ENCODE assay signal across 8 mouse cellular contexts in the genomic region with DNA sequence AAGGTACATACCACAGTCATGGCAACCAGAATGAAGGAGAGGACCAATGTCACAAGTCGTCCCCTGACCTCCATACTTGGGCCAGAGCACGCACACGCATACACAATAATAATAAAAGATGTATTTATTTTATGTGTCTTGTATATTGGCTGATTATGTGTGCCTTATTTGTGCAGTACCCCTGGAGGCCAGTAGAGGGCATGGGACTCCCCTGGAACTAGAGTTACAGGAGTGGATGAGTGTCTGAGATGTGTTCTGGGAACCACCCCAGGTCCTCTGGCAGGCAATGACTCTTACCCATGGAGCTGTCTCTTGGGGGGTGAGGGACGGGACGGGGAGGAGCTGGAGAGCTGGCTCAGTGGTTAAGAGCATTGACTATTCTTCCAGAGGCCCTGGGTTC. TPM values are rescaled to one million over a fixed set of nuclear protein-coding genes. Genes with fewer than 3 reads are reported as not detected.
A peak's percentile ranks its signal among the peaks of the same experiment; 100 is the strongest.
DNase-seq lines count a peak whose midpoint lies in the region; ATAC-seq and TF ChIP-seq lines count a peak whose summit lies in the region.

No protein-coding gene starts in this region.

- H3K9me3 ChIP-seq in hindbrain, embryonic 11.5 days (ENCODE audit: control insufficient read depth, low read length) = no peaks in the 10 kb centered on the region
- no peaks in the 10 kb centered on the region for H3K9me3 ChIP-seq in hindbrain, embryonic 16.5 days (ENCODE audit: control insufficient read depth, low read length)
- no peaks in the 10 kb centered on the region for H3K9me3 ChIP-seq in embryonic facial prominence, embryonic 11.5 days (replicated peaks; ENCODE audit: control insufficient read depth, low read length)
- H3K9me3 ChIP-seq in hindbrain, embryonic 13.5 days = no peaks in the 10 kb centered on the region

- peak; percentile 43 for DNase-seq in hindbrain, embryonic 11.5 days (ENCODE audit: low spot score)
- DNase-seq in testis, postnatal 14 days (ENCODE audit: low spot score) = no peak
- peak; percentile 52 for DNase-seq in embryonic facial prominence, embryonic 11.5 days (ENCODE audit: low spot score)
- no peak for DNase-seq in urinary bladder, postnatal 36 days (ENCODE audit: low spot score in 2 of 2)
- no peak for DNase-seq in gastrocnemius, postnatal 4 days (ENCODE audit: low spot score in 2 of 2)

- H3K36me3 ChIP-seq in hindbrain, embryonic 11.5 days (ENCODE audit: control insufficient read depth, insufficient read depth, low read length) = no peaks in the 10 kb centered on the region
- no peaks in the 10 kb centered on the region for H3K36me3 ChIP-seq in hindbrain, embryonic 16.5 days (ENCODE audit: control insufficient read depth, insufficient read depth, low read length)
- H3K36me3 ChIP-seq in testis, adult 2 months (ENCODE audit: control insufficient read depth, insufficient read depth, low read length) = no peaks in the 10 kb centered on the region
- H3K36me3 ChIP-seq in embryonic facial prominence, embryonic 11.5 days (replicated peaks; ENCODE audit: control insufficient read depth, insufficient read depth, low read depth, low read length) = no peaks in the 10 kb centered on the region
- no peaks in the 10 kb centered on the region for H3K36me3 ChIP-seq in hindbrain, embryonic 13.5 days

- peaks cover 6% of the 10 kb centered on the region; the same call in 1 of the 2 replicates for H3K27me3 ChIP-seq in hindbrain, embryonic 11.5 days (ENCODE audit: control insufficient read depth, insufficient read depth, low read length)
- 0 out of 2 replicates have a peak, but pooled peaks cover 3% of the 10 kb centered on the region for H3K27me3 ChIP-seq in hindbrain, embryonic 16.5 days (replicated peaks; ENCODE audit: control insufficient read depth, insufficient read depth, low read length)
- no peaks in the 10 kb centered on the region for H3K27me3 ChIP-seq in testis, adult 2 months (ENCODE audit: control insufficient read depth, insufficient read depth, low read length)
- H3K27me3 ChIP-seq in embryonic facial prominence, embryonic 11.5 days (ENCODE audit: control insufficient read depth, insufficient read depth, low read length) = peaks cover 14% of the 10 kb centered on the region
- H3K27me3 ChIP-seq in hindbrain, embryonic 13.5 days = peaks cover 60% of the 10 kb centered on the region

- TF ChIP-seq CTCF in testis, adult 2 months (IDR thresholded peaks at IDR 0.05; ENCODE audit: control insufficient read depth, insufficient read depth, insufficient replicate concordance, low read depth, low read length) = peak; percentile 31; the same call in 1 of the 2 replicates

- no peak overlapping the region for H3K4me2 ChIP-seq in hindbrain, embryonic 11.5 days (replicated peaks; ENCODE audit: low read depth, low read length)
- no peak overlapping the region for H3K4me2 ChIP-seq in hindbrain, embryonic 16.5 days (ENCODE audit: low read length)
- no peak overlapping the region for H3K4me2 ChIP-seq in embryonic facial prominence, embryonic 11.5 days (ENCODE audit: low read depth, low read length)
- H3K4me2 ChIP-seq in hindbrain, embryonic 13.5 days = no peak overlapping the region

- ATAC-seq in hindbrain, embryonic 11.5 days (ENCODE audit: low FRiP score) = no peak
- no peak for ATAC-seq in hindbrain, embryonic 16.5 days
- ATAC-seq in embryonic facial prominence, embryonic 11.5 days (replicated peaks; ENCODE audit: insufficient number of reproducible peaks, low FRiP score, low TSS enrichment, low read depth) = no peak
- no peak for ATAC-seq in hindbrain, embryonic 13.5 days (ENCODE audit: low FRiP score)

- H3K4me1 ChIP-seq in hindbrain, embryonic 11.5 days (replicated peaks; ENCODE audit: control insufficient read depth, insufficient read depth, low read length) = peaks cover 9% of the 10 kb centered on the region
- peaks cover 15% of the 10 kb centered on the region for H3K4me1 ChIP-seq in hindbrain, embryonic 16.5 days (ENCODE audit: control insufficient read depth, insufficient read depth, low read depth, low read length)
- no peaks in the 10 kb centered on the region; the same call in 1 of the 2 replicates for H3K4me1 ChIP-seq in testis, adult 2 months (ENCODE audit: control insufficient read depth, insufficient read depth, low read length)
- peaks cover 4% of the 10 kb centered on the region for H3K4me1 ChIP-seq in embryonic facial prominence, embryonic 11.5 days (ENCODE audit: control insufficient read depth, insufficient read depth, low read length)
- peaks cover 21% of the 10 kb centered on the region for H3K4me1 ChIP-seq in hindbrain, embryonic 13.5 days (replicated peaks)

- H3K9ac ChIP-seq in hindbrain, embryonic 11.5 days (ENCODE audit: low read depth, low read length) = no peak overlapping the region
- H3K9ac ChIP-seq in hindbrain, embryonic 16.5 days (ENCODE audit: low read depth, low read length) = no peak overlapping the region
- no peak overlapping the region for H3K9ac ChIP-seq in embryonic facial prominence, embryonic 11.5 days (replicated peaks; ENCODE audit: low read length)
- no peak overlapping the region for H3K9ac ChIP-seq in hindbrain, embryonic 13.5 days

- TF ChIP-seq POLR2A in testis, adult 2 months (IDR thresholded peaks at IDR 0.05; ENCODE audit: control insufficient read depth, low read depth, low read length) = no peak

- 65% methylated on average over 5 of the region's 5 CpGs for WGBS in hindbrain, embryonic 11.5 days
- WGBS in hindbrain, embryonic 16.5 days = 57% methylated on average over 5 of the region's 5 CpGs
- WGBS in embryonic facial prominence, embryonic 11.5 days = 60% methylated on average over 5 of the region's 5 CpGs
- 58% methylated on average over 5 of the region's 5 CpGs for WGBS in hindbrain, embryonic 13.5 days

- H3K4me3 ChIP-seq in hindbrain, embryonic 11.5 days (ENCODE audit: low read depth, low read length) = no peak overlapping the region
- no peak overlapping the region for H3K4me3 ChIP-seq in hindbrain, embryonic 16.5 days (ENCODE audit: low read length)
- no peak overlapping the region for H3K4me3 ChIP-seq in testis, adult 2 months (ENCODE audit: control insufficient read depth, low read depth, low read length)
- H3K4me3 ChIP-seq in embryonic facial prominence, embryonic 11.5 days (ENCODE audit: low read depth, low read length) = no peak overlapping the region
- H3K4me3 ChIP-seq in hindbrain, embryonic 13.5 days = no peak overlapping the region

- no peak overlapping the region for H3K27ac ChIP-seq in hindbrain, embryonic 11.5 days (ENCODE audit: low read depth, low read length)
- H3K27ac ChIP-seq in hindbrain, embryonic 16.5 days (ENCODE audit: low read depth, low read length) = no peak overlapping the region
- no peak overlapping the region for H3K27ac ChIP-seq in testis, adult 2 months (ENCODE audit: control insufficient read depth, insufficient read depth, low read depth, low read length)
- H3K27ac ChIP-seq in embryonic facial prominence, embryonic 11.5 days (replicated peaks; ENCODE audit: low read depth, low read length) = no peak overlapping the region
- H3K27ac ChIP-seq in hindbrain, embryonic 13.5 days = no peak overlapping the region

RNA-seq across cellular contexts. Expression of a gene that starts 2.9 kb away (rescaled TPM):
- polyA plus RNA-seq in hindbrain, embryonic 11.5 days (2014; fragmentation: Nextera tagmentation; extraction: Ambion mirVana) = 0.42 and 0.49 TPM in 2 replicates
- 0.42 and 0.51 TPM in 2 replicates for polyA plus RNA-seq in hindbrain, embryonic 16.5 days (2015; fragmentation: Nextera tagmentation; extraction: Ambion mirVana)
- polyA plus RNA-seq in testis, adult 2 months (2012; rRNA removed) = 0.05 TPM in 2 replicates
- polyA plus RNA-seq in embryonic facial prominence, embryonic 11.5 days (2014; fragmentation: Nextera tagmentation; extraction: Ambion mirVana) = 0.36 and 0.59 TPM in 2 replicates
- under 1 TPM in 1 of 2 experiments, not detected in 1; 0.27 TPM for total RNA-seq in gastrocnemius, postnatal 4 days (2021)
- 0.45 and 0.47 TPM in 2 replicates for polyA plus RNA-seq in hindbrain, embryonic 13.5 days (2015; fragmentation: Nextera tagmentation; extraction: Ambion mirVana)

RNA-seq across cellular contexts. Expression of a gene that starts 30.9 kb away (rescaled TPM):
- polyA plus RNA-seq in hindbrain, embryonic 11.5 days (2014; fragmentation: Nextera tagmentation; extraction: Ambion mirVana) = 75.1 and 80.2 TPM in 2 replicates
- 75.9 and 77.0 TPM in 2 replicates for polyA plus RNA-seq in hindbrain, embryonic 16.5 days (2015; fragmentation: Nextera tagmentation; extraction: Ambion mirVana)
- polyA plus RNA-seq in testis, adult 2 months (2012; rRNA removed) = 390 and 402 TPM in 2 replicates
- polyA plus RNA-seq in embryonic facial prominence, embryonic 11.5 days (2014; fragmentation: Nextera tagmentation; extraction: Ambion mirVana) = 76.3 and 77.3 TPM in 2 replicates
- 10 to 100 TPM; 35.8 to 38.8 TPM for total RNA-seq in gastrocnemius, postnatal 4 days (2021)
- 75.4 and 82.7 TPM in 2 replicates for polyA plus RNA-seq in hindbrain, embryonic 13.5 days (2015; fragmentation: Nextera tagmentation; extraction: Ambion mirVana)

RNA-seq across cellular contexts. Expression of a gene that starts 43.6 kb away (rescaled TPM):
- polyA plus RNA-seq in hindbrain, embryonic 11.5 days (2014; fragmentation: Nextera tagmentation; extraction: Ambion mirVana) = 189 and 202 TPM in 2 replicates
- 123 and 138 TPM in 2 replicates for polyA plus RNA-seq in hindbrain, embryonic 16.5 days (2015; fragmentation: Nextera tagmentation; extraction: Ambion mirVana)
- polyA plus RNA-seq in testis, adult 2 months (2012; rRNA removed) = 58.8 and 64.3 TPM in 2 replicates
- polyA plus RNA-seq in embryonic facial prominence, embryonic 11.5 days (2014; fragmentation: Nextera tagmentation; extraction: Ambion mirVana) = 246 and 261 TPM in 2 replicates
- 100 to 1,000 TPM; 149 to 150 TPM for total RNA-seq in gastrocnemius, postnatal 4 days (2021)
- polyA plus RNA-seq in hindbrain, embryonic 13.5 days (2015; fragmentation: Nextera tagmentation; extraction: Ambion mirVana) = 150 TPM in 2 replicates

RNA-seq across cellular contexts. Expression of a gene that starts 44.8 kb away (rescaled TPM):
- 34.1 and 42.9 TPM in 2 replicates for polyA plus RNA-seq in hindbrain, embryonic 11.5 days (2014; fragmentation: Nextera tagmentation; extraction: Ambion mirVana)
- polyA plus RNA-seq in hindbrain, embryonic 16.5 days (2015; fragmentation: Nextera tagmentation; extraction: Ambion mirVana) = 24.9 and 28.2 TPM in 2 replicates
- polyA plus RNA-seq in testis, adult 2 months (2012; rRNA removed) = 19.6 and 21.2 TPM in 2 replicates
- polyA plus RNA-seq in embryonic facial prominence, embryonic 11.5 days (2014; fragmentation: Nextera tagmentation; extraction: Ambion mirVana) = 35.5 and 41.1 TPM in 2 replicates
- 10 to 100 TPM; 13.9 to 15.5 TPM for total RNA-seq in gastrocnemius, postnatal 4 days (2021)
- polyA plus RNA-seq in hindbrain, embryonic 13.5 days (2015; fragmentation: Nextera tagmentation; extraction: Ambion mirVana) = 34.8 and 36.2 TPM in 2 replicates

Comparison
In these comparisons a context has a peak if more than half of its experiments do, and no peak if none do; other contexts are left out.
1. DNase-seq: peak in hindbrain, embryonic 11.5 days (single experiment) and embryonic facial prominence, embryonic 11.5 days (single experiment); none in testis, postnatal 14 days (single experiment), urinary bladder, postnatal 36 days (0 of 2) and gastrocnemius, postnatal 4 days (0 of 2).